8 mouse cellular contexts compared by ENCODE assay signal in the genomic region with DNA sequence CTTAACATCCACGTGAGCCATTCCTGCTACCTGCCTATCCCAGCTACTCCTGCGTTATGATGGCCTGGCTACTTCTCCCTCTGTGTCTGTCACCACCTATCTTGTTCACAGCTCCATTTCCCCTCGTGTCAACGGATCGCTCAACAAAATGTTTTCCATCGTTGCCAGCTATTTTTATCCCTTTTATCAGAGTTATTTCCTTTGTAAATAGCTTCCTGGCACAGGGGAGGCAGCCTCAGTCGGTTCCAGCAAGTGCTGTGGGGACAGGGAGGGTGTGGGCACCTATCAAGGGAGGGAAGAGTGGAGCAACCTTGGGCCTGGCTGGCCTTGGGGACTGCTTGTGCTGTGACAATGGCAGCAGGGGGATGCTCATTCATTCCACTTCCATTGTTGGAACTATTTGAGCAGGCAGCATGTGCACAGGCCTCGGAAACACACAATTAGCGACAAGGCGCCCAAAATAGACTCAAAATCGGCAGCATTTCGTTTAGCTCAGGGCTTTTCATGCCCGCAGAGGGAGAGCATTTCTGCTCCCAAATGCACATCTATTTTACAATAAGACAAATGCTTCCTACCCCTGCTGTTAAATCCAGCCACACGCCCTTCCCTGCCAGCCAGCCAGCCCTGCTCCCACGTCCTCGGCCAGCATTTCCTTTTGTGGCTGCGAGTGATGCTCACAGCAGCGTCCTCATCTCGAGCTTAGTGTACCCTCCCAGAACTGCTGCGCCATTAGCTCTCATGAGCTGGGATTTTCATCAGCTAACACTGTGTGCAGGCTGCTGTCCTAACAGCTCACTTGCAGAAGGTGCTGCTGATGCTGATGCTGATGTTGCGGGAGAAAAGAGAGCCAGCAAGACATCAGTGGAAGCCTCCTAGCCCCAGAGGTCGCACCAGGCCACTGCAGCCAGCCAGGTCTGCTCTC.
DNase-seq lines count a peak whose midpoint lies in the region; ATAC-seq and TF ChIP-seq lines count a peak whose summit lies in the region.

No protein-coding gene starts in this region.

- 0 out of 2 replicates have a peak overlapping the region, but pooled peaks have one; percentile 13 for H3K27ac ChIP-seq in kidney, embryonic 15.5 days

- TF ChIP-seq POLR2A in lung, adult 2 months (IDR thresholded peaks at IDR 0.05; ENCODE audit: borderline replicate concordance, extremely low read depth, low read depth, low read length), result no peak

- ATAC-seq in kidney, embryonic 15.5 days (replicated peaks; ENCODE audit: low FRiP score), result 0 out of 2 replicates have a peak, but pooled peaks have one; percentile 44

- TF ChIP-seq CTCF in lung, adult 2 months (IDR thresholded peaks at IDR 0.05; ENCODE audit: insufficient read depth, low read length), result no peak

- H3K36me3 ChIP-seq in kidney, embryonic 15.5 days, result no peaks in the 10 kb centered on the region

- peak; percentile 30 for DNase-seq in testis, postnatal 14 days (ENCODE audit: low spot score)
- no peak for DNase-seq in testis, postnatal 10 days (ENCODE audit: low spot score)
- peak; percentile 76 for DNase-seq in heart, adult 8-10 months (ENCODE audit: low spot score)
- DNase-seq in lung, adult 2 months, result peak; percentile 46
- DNase-seq in right cerebral cortex, postnatal 14 days, result peak; percentile 51
- no peak for DNase-seq in thymus, postnatal 0 days (ENCODE audit: low spot score)
- no peak for DNase-seq in urinary bladder, adult 18-20 months (ENCODE audit: low spot score in 2 of 2)

- WGBS in kidney, embryonic 15.5 days, result 65% methylated on average over 22 of the region's 22 CpGs
- 23% methylated on average over 22 of the region's 22 CpGs for whole genome bisulfite sequencing in lung, adult 2 months

- no peak overlapping the region for H3K4me2 ChIP-seq in kidney, embryonic 15.5 days

- H3K4me1 ChIP-seq in kidney, embryonic 15.5 days, result peaks cover 16% of the 10 kb centered on the region
- peaks cover 14% of the 10 kb centered on the region for H3K4me1 ChIP-seq in lung, adult 2 months (ENCODE audit: control insufficient read depth, insufficient read depth, low read length)

- no peaks in the 10 kb centered on the region for H3K27me3 ChIP-seq in kidney, embryonic 15.5 days

- H3K4me3 ChIP-seq in kidney, embryonic 15.5 days (replicated peaks), result no peak overlapping the region
- no peak overlapping the region for H3K4me3 ChIP-seq in lung, adult 2 months (replicated peaks; ENCODE audit: extremely low read depth, low read depth, low read length)

- no peaks in the 10 kb centered on the region for H3K9me3 ChIP-seq in kidney, embryonic 15.5 days (replicated peaks)

- H3K9ac ChIP-seq in kidney, embryonic 15.5 days, result no peak overlapping the region

Comparison
In these comparisons a context has a peak if more than half of its experiments do, and no peak if none do; other contexts are left out.
1. DNase-seq: peak in testis, postnatal 14 days (single experiment), heart, adult 8-10 months (single experiment), lung, adult 2 months (single experiment) and right cerebral cortex, postnatal 14 days (single experiment); none in testis, postnatal 10 days (single experiment), thymus, postnatal 0 days (single experiment) and urinary bladder, adult 18-20 months (0 of 2).